Mouse (Mus musculus): ENCODE results near the gene Psmd14. TPM values are rescaled to one million over a fixed set of nuclear protein-coding genes. Genes with fewer than 3 reads are reported as not detected.

Gene Psmd14
- polyA plus RNA-seq, 1 experiment from 2014 or later, result 140 TPM

- Histone ChIP-seq H3K27me3 (replicated peaks) (no peaks in the 10 kb centered on the region), H3K36me3 (peaks cover 6% of the 10 kb centered on the region; the same call in 1 of the 2 replicates), H3K4me2 (no peak overlapping the region), H3K4me3 (no peak overlapping the region), H3K4me1 (replicated peaks) (peaks cover 9% of the 10 kb centered on the region), H3K27ac (ENCODE audit: poor library complexity, severe bottlenecking) (no peak overlapping the region), H3K9me3 (replicated peaks) (no peaks in the 10 kb centered on the region), H3K9ac (no peak overlapping the region)
- ATAC-seq (ENCODE audit: insufficient number of reproducible peaks, low FRiP score), result no peak; the same call in 1 of the 2 replicates
- WGBS, result 46% methylated on average over 3 of the region's 3 CpGs
These were observed 48.5 kb downstream of the Psmd14 start for GRCm38 (mm10) chr2:61760044-61760443.

GRCm38 (mm10) chr2:61764470-61765105, 53.1 kb downstream of the Psmd14 start:
- H3K4me1 ChIP-seq (replicated peaks), result peaks cover 4% of the 10 kb centered on the region; the same call in 1 of the 2 replicates
- H3K4me2 ChIP-seq, result no peak overlapping the region
- no peak for ATAC-seq (ENCODE audit: insufficient number of reproducible peaks, low FRiP score)
- no peak overlapping the region for H3K4me3 ChIP-seq
- H3K36me3 ChIP-seq, result peaks cover 6% of the 10 kb centered on the region; the same call in 1 of the 2 replicates
- no peaks in the 10 kb centered on the region for H3K27me3 ChIP-seq (replicated peaks)
- no peaks in the 10 kb centered on the region for H3K9me3 ChIP-seq (replicated peaks)
- H3K27ac ChIP-seq (ENCODE audit: poor library complexity, severe bottlenecking), result no peak overlapping the region
- no peak overlapping the region for H3K9ac ChIP-seq
- 70% methylated on average over 6 of the region's 6 CpGs for WGBS

GRCm38 (mm10) chr2:61765526-61765925, 54.0 kb downstream of the Psmd14 start:
- peaks cover 6% of the 10 kb centered on the region; the same call in 1 of the 2 replicates for H3K36me3 ChIP-seq
- H3K27ac ChIP-seq (ENCODE audit: poor library complexity, severe bottlenecking), result no peak overlapping the region
- no peaks in the 10 kb centered on the region for H3K4me1 ChIP-seq (replicated peaks)
- no peaks in the 10 kb centered on the region for H3K27me3 ChIP-seq (replicated peaks)
- no peak overlapping the region for H3K4me3 ChIP-seq
- H3K9ac ChIP-seq, result no peak overlapping the region
- WGBS, result 71% methylated on average over 4 of the region's 4 CpGs
- no peaks in the 10 kb centered on the region for H3K9me3 ChIP-seq (replicated peaks)
- no peak overlapping the region for H3K4me2 ChIP-seq
- ATAC-seq (ENCODE audit: insufficient number of reproducible peaks, low FRiP score), result no peak

GRCm38 (mm10) chr2:61780794-61781193, 69.3 kb downstream of the Psmd14 start:
- Histone ChIP-seq H3K36me3 (peaks cover 14% of the 10 kb centered on the region), H3K4me3 (no peak overlapping the region), H3K4me1 (replicated peaks) (no peaks in the 10 kb centered on the region), H3K9ac (no peak overlapping the region), H3K9me3 (replicated peaks) (no peaks in the 10 kb centered on the region), H3K27me3 (replicated peaks) (no peaks in the 10 kb centered on the region), H3K27ac (ENCODE audit: poor library complexity, severe bottlenecking) (no peak overlapping the region), H3K4me2 (no peak overlapping the region)
- no peak for ATAC-seq (ENCODE audit: insufficient number of reproducible peaks, low FRiP score)

GRCm38 (mm10) chr2:61794960-61795359, 83.5 kb downstream of the Psmd14 start:
- Histone ChIP-seq H3K27me3 (replicated peaks) (no peaks in the 10 kb centered on the region), H3K9me3 (replicated peaks) (no peaks in the 10 kb centered on the region), H3K4me3 (no peak overlapping the region), H3K36me3 (0 out of 2 replicates have a peak, but pooled peaks cover 1% of the 10 kb centered on the region), H3K4me2 (no peak overlapping the region), H3K27ac (ENCODE audit: poor library complexity, severe bottlenecking) (no peak overlapping the region), H3K4me1 (replicated peaks) (no peaks in the 10 kb centered on the region), H3K9ac (no peak overlapping the region)
- WGBS, result 80% methylated on average over 5 of the region's 5 CpGs
- no peak for ATAC-seq (ENCODE audit: insufficient number of reproducible peaks, low FRiP score)

- H3K4me1 ChIP-seq (replicated peaks), result peaks cover 5% of the 10 kb centered on the region; the same call in 1 of the 2 replicates
- WGBS, result 94% methylated on average over 1 of the region's 1 CpGs
- peaks cover 23% of the 10 kb centered on the region for H3K27me3 ChIP-seq (replicated peaks)
- H3K9me3 ChIP-seq (replicated peaks), result no peaks in the 10 kb centered on the region
- no peak overlapping the region for H3K27ac ChIP-seq (ENCODE audit: poor library complexity, severe bottlenecking)
- ATAC-seq (ENCODE audit: insufficient number of reproducible peaks, low FRiP score), result no peak
- no peak overlapping the region for H3K9ac ChIP-seq
- no peak overlapping the region for H3K4me2 ChIP-seq
- 0 out of 2 replicates have a peak, but pooled peaks cover 2% of the 10 kb centered on the region for H3K36me3 ChIP-seq
- no peak overlapping the region for H3K4me3 ChIP-seq
These were observed 86.6 kb downstream of the Psmd14 start for GRCm38 (mm10) chr2:61798048-61798447.

- Histone ChIP-seq H3K4me1 (replicated peaks) (peaks cover 30% of the 10 kb centered on the region), H3K27ac (ENCODE audit: poor library complexity, severe bottlenecking) (no peak within 1 kb of the TSS), H3K36me3 (0 out of 2 replicates have a peak, but pooled peaks cover 2% of the 10 kb centered on the region), H3K27me3 (replicated peaks) (peaks cover 42% of the 10 kb centered on the region), H3K9ac (no peak within 1 kb of the TSS), H3K9me3 (replicated peaks) (no peaks in the 10 kb centered on the region), H3K4me2 (peak within 1 kb of the TSS; percentile 46), H3K4me3 (peak within 1 kb of the TSS; percentile 3; the same call in 1 of the 2 replicates)
- 10% methylated on average over 11 of the region's 11 CpGs for WGBS
- ATAC-seq (ENCODE audit: insufficient number of reproducible peaks, low FRiP score), result no peak
These were observed 91.3 kb downstream of the Psmd14 start, which contains the start of gene Tbr1 for GRCm38 (mm10) chr2:61802656-61803251. Tbr1 (plus strand) TSS chr2:61802930.

- H3K36me3 ChIP-seq, result 0 out of 2 replicates have a peak, but pooled peaks cover 2% of the 10 kb centered on the region
- ATAC-seq (ENCODE audit: insufficient number of reproducible peaks, low FRiP score), result no peak; the same call in 1 of the 2 replicates
- peak overlapping the region; percentile 46 for H3K4me2 ChIP-seq
- 4% methylated on average over 29 of the region's 29 CpGs for WGBS
- H3K27me3 ChIP-seq (replicated peaks), result peaks cover 45% of the 10 kb centered on the region
- H3K9ac ChIP-seq, result no peak overlapping the region
- no peak overlapping the region for H3K27ac ChIP-seq (ENCODE audit: poor library complexity, severe bottlenecking)
- H3K4me3 ChIP-seq, result peak overlapping the region; percentile 3; the same call in 1 of the 2 replicates
- no peaks in the 10 kb centered on the region for H3K9me3 ChIP-seq (replicated peaks)
- peaks cover 30% of the 10 kb centered on the region for H3K4me1 ChIP-seq (replicated peaks)
These were observed 92.2 kb downstream of the Psmd14 start for GRCm38 (mm10) chr2:61803443-61804367.

- Histone ChIP-seq H3K4me1 (replicated peaks) (peaks cover 30% of the 10 kb centered on the region), H3K27ac (ENCODE audit: poor library complexity, severe bottlenecking) (no peak overlapping the region), H3K36me3 (0 out of 2 replicates have a peak, but pooled peaks cover 2% of the 10 kb centered on the region), H3K9ac (no peak overlapping the region), H3K4me2 (no peak overlapping the region), H3K4me3 (no peak overlapping the region; the same call in 1 of the 2 replicates), H3K27me3 (replicated peaks) (peaks cover 52% of the 10 kb centered on the region), H3K9me3 (replicated peaks) (no peaks in the 10 kb centered on the region)
- ATAC-seq (ENCODE audit: insufficient number of reproducible peaks, low FRiP score), result no peak
- 3% methylated on average over 10 of the region's 10 CpGs for WGBS
These were observed 92.9 kb downstream of the Psmd14 start for GRCm38 (mm10) chr2:61804382-61804840.

GRCm38 (mm10) chr2:61804841-61805540, 93.5 kb downstream of the Psmd14 start:
- no peak for ATAC-seq (ENCODE audit: insufficient number of reproducible peaks, low FRiP score)
- 2% methylated on average over 39 of the region's 39 CpGs for WGBS
- peaks cover 56% of the 10 kb centered on the region for H3K27me3 ChIP-seq (replicated peaks)

More at GRCm38 (mm10) chr2:61804841-61805540, 93.5 kb downstream of the Psmd14 start:
- peak overlapping the region; percentile 15 for H3K4me3 ChIP-seq
- no peaks in the 10 kb centered on the region for H3K9me3 ChIP-seq (replicated peaks)
- H3K27ac ChIP-seq (ENCODE audit: poor library complexity, severe bottlenecking), result no peak overlapping the region
- H3K9ac ChIP-seq, result no peak overlapping the region
- peaks cover 30% of the 10 kb centered on the region for H3K4me1 ChIP-seq (replicated peaks)
- H3K4me2 ChIP-seq, result peak overlapping the region; percentile 48
- H3K36me3 ChIP-seq, result 0 out of 2 replicates have a peak, but pooled peaks cover under 1% of the 10 kb centered on the region

Measured in heart, embryonic 12.5 days (tissue).